Comparison of ENCODE assay signal across 20 mouse cellular contexts in genomic region chr17:31258310-31258865, GRCm38 (mm10). TPM values are rescaled to one million over a fixed set of nuclear protein-coding genes. Genes with fewer than 3 reads are reported as not detected.
"Had no signal": no experiment of that assay in that cellular context is flagged by ENCODE, and none has a peak within 500 bp of the region (broad histone marks: within the 10 kb centered on the region; RNA-seq: fewer than 3 reads in every experiment).

No protein-coding gene starts in this region.

- DNase-seq: kidney, adult 9 months; kidney, postnatal 25 days; layer of hippocampus, postnatal 36 days; liver, embryonic 13.5 days; lung, postnatal 14 days; thymus, adult 2 months; thymus, postnatal 25 days had no signal

- H3K4me2 ChIP-seq: limb, embryonic 15.5 days; liver, embryonic 13.5 days; lung, embryonic 15.5 days; midbrain, embryonic 11.5 days; midbrain, embryonic 15.5 days; neural tube, embryonic 12.5 days had no signal

- H3K4me1 ChIP-seq: liver, embryonic 13.5 days; lung, embryonic 15.5 days had no signal

- H3K27ac ChIP-seq: limb, embryonic 15.5 days; liver, embryonic 13.5 days; lung, embryonic 15.5 days; macrophage; midbrain, embryonic 15.5 days; neural tube, embryonic 12.5 days; stomach, postnatal 0 days had no signal

- H3K27me3 ChIP-seq: limb, embryonic 15.5 days; liver, embryonic 13.5 days; lung, embryonic 15.5 days; megakaryocyte, embryonic 14.5 days; midbrain, embryonic 15.5 days; neural tube, embryonic 12.5 days had no signal

- ATAC-seq: liver, postnatal 0 days; midbrain, embryonic 15.5 days had no signal

- H3K4me3 ChIP-seq: limb, embryonic 15.5 days; liver, embryonic 13.5 days; lung, embryonic 15.5 days; megakaryocyte, embryonic 14.5 days; midbrain, embryonic 15.5 days; neural tube, embryonic 12.5 days had no signal

- H3K36me3 ChIP-seq: limb, embryonic 15.5 days; liver, embryonic 13.5 days; lung, embryonic 15.5 days; midbrain, embryonic 15.5 days; neural tube, embryonic 12.5 days had no signal

- H3K9ac ChIP-seq: limb, embryonic 15.5 days; liver, embryonic 13.5 days; liver, postnatal 0 days; lung, embryonic 15.5 days; midbrain, embryonic 15.5 days; neural tube, embryonic 12.5 days had no signal

- H3K9me3 ChIP-seq: limb, embryonic 15.5 days; liver, embryonic 13.5 days; lung, embryonic 15.5 days; megakaryocyte, embryonic 14.5 days; midbrain, embryonic 15.5 days; neural tube, embryonic 12.5 days had no signal

RNA-seq across cellular contexts. Expression of gene Rsph1, which starts 18.8 kb away (rescaled TPM):
- total RNA-seq: monocyte, adult 5-6 weeks had no signal

RNA-seq across cellular contexts. Expression of gene Ubash3a, which starts 50.7 kb away (rescaled TPM):
- total RNA-seq: left cerebral cortex, adult 8-10 months; left cerebral cortex, postnatal 25 days had no signal
- polyA plus RNA-seq: midbrain, embryonic 11.5 days; midbrain, embryonic 15.5 days had no signal

RNA-seq across cellular contexts. Expression of gene Tmprss3, which starts 59.6 kb away (rescaled TPM):
- total RNA-seq: layer of hippocampus, postnatal 36 days; monocyte, adult 5-6 weeks had no signal
- polyA plus RNA-seq: limb, embryonic 11.5 days; macrophage; neural tube, embryonic 12.5 days had no signal
